Mouse (Mus musculus): ENCODE data around the gene Hibch. TPM values are rescaled to one million over a fixed set of nuclear protein-coding genes. Genes with fewer than 3 reads are reported as not detected.
A peak's percentile ranks its signal among the peaks of the same experiment; 100 is the strongest.
"Not testable (repeated sequence)": the region's sequence is repeated elsewhere in the genome, so short reads cannot be mapped to it uniquely, and the experiment has no call there.

The Hibch gene
- polyA plus RNA-seq, 1 experiment from 2014 or later, result 24.0 TPM

GRCm38 (mm10) chr1:52816910-52817812 is 27.6 kb upstream of the Hibch start, which contains the start of gene Inpp1:
TSS of gene Inpp1 (minus strand) at chr1:52817688.
- H3K27me3 ChIP-seq, result no peaks in the 10 kb centered on the region
- peak; percentile 75 for ATAC-seq (ENCODE audit: insufficient number of reproducible peaks, insufficient read depth, low FRiP score, low TSS enrichment, low read depth)

DNA sequence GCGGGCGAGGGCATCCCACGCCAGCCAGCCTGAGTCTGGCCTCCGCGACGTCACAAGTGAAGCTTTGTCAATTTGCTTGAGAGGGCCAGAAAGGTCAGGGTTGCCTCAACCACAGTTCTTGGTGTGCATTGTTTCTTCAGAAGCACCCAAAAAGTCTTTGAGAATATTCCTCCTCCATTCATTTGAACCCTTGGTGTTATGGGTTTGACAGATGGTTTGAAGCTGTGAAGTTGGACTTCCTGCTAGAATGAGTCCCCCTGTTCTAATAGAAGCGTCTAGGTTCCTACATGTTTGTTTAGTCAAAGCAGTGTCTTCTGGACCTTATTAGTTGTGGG is 26.9 kb upstream of the Hibch start:
- Histone ChIP-seq H3K27me3 (no peaks in the 10 kb centered on the region), H3K9me3 (no peaks in the 10 kb centered on the region), H3K27ac (peak overlapping the region; percentile 81), H3K9ac (peak overlapping the region; percentile 90), H3K4me2 (peak overlapping the region; percentile 85), H3K4me1 (peaks cover 19% of the 10 kb centered on the region), H3K36me3 (no peaks in the 10 kb centered on the region), H3K4me3 (peak overlapping the region; percentile 75)
- no peak for ATAC-seq (ENCODE audit: insufficient number of reproducible peaks, insufficient read depth, low FRiP score, low TSS enrichment, low read depth)
- 5% methylated on average over 7 of the region's 7 CpGs for WGBS

More at GRCm38 (mm10) chr1:52816910-52817812, 27.6 kb upstream of the Hibch start, which contains the start of gene Inpp1:
- under 1% methylated on average over 59 of the region's 59 CpGs for WGBS
- no peaks in the 10 kb centered on the region for H3K9me3 ChIP-seq
- H3K4me3 ChIP-seq, result peak within 1 kb of the TSS; percentile 75
- peak within 1 kb of the TSS; percentile 81 for H3K27ac ChIP-seq
- H3K36me3 ChIP-seq, result no peaks in the 10 kb centered on the region
- H3K4me2 ChIP-seq, result peak within 1 kb of the TSS; percentile 85
- H3K4me1 ChIP-seq, result peaks cover 19% of the 10 kb centered on the region
- H3K9ac ChIP-seq, result peak within 1 kb of the TSS; percentile 90

DNA sequence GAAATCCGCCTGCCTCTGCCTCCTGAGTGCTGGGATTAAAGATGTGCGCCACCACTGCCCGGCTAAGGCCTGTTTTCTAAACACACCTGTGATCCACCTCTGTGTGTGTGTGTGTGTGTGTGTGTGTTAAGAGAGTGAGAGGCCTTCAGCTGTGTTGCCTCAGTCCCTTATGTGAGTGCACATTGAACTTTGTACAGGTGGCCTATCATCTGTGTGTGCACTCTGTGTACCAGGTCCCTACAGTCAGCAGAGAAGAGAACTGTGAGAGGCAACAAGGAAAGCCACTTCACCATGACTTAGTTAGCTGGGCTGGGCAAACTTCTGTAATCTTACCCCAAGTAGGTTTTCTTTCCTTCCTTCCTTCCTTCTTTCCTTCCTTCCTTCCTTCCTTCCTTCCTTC is 5.6 kb upstream of the Hibch start:
- no peak overlapping the region for H3K4me2 ChIP-seq
- H3K36me3 ChIP-seq, result no peaks in the 10 kb centered on the region
- no peaks in the 10 kb centered on the region for H3K9me3 ChIP-seq
- no peak overlapping the region for H3K9ac ChIP-seq
- no peak for ATAC-seq (ENCODE audit: insufficient number of reproducible peaks, insufficient read depth, low FRiP score, low TSS enrichment, low read depth)
- H3K4me1 ChIP-seq, result no peaks in the 10 kb centered on the region
- H3K4me3 ChIP-seq, result no peak overlapping the region
- no peak overlapping the region for H3K27ac ChIP-seq
- WGBS, result 90% methylated on average over 3 of the region's 3 CpGs
- H3K27me3 ChIP-seq, result no peaks in the 10 kb centered on the region

- no peak; the same call in 1 of the 2 replicates for ATAC-seq (ENCODE audit: insufficient number of reproducible peaks, insufficient read depth, low FRiP score, low TSS enrichment, low read depth)
- 0 out of 2 replicates have a peak, but pooled peaks cover 8% of the 10 kb centered on the region for H3K4me1 ChIP-seq
Measured at GRCm38 (mm10) chr1:52844354-52844753, 375 bp upstream of the Hibch start.

DNA sequence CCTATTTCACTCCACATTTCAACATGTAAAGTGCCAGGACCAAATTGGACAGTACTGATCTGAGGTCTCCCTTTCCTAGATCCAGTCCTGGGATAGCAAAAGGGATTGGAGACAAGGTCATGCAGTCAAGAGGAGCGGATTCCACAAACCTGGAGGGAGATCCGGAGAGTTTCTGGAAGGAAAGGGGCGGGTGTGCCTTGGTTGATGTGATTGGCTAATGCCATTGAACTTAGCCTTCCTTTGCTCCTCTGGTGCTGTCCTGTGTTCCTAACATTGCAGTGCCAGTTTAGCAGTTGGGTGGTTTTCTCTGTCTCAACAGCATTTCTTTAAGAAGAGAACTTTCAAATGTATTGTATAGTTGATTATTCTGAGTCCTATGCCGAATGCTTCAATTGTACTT is 1.8 kb downstream of the Hibch start:
- no peak for ATAC-seq (ENCODE audit: insufficient number of reproducible peaks, insufficient read depth, low FRiP score, low TSS enrichment, low read depth)
- Histone ChIP-seq H3K9me3 (no peaks in the 10 kb centered on the region), H3K27ac (no peak overlapping the region), H3K36me3 (no peaks in the 10 kb centered on the region), H3K4me1 (0 out of 2 replicates have a peak, but pooled peaks cover 8% of the 10 kb centered on the region), H3K27me3 (no peaks in the 10 kb centered on the region), H3K4me2 (no peak overlapping the region), H3K9ac (no peak overlapping the region), H3K4me3 (no peak overlapping the region)
- WGBS, result 93% methylated on average over 4 of the region's 4 CpGs

More at GRCm38 (mm10) chr1:52844354-52844753, 375 bp upstream of the Hibch start:
- Histone ChIP-seq H3K27me3 (no peaks in the 10 kb centered on the region), H3K9me3 (no peaks in the 10 kb centered on the region), H3K4me3 (peak overlapping the region; percentile 61), H3K4me2 (peak overlapping the region; percentile 76), H3K36me3 (no peaks in the 10 kb centered on the region), H3K9ac (no peak overlapping the region), H3K27ac (no peak overlapping the region)
- 22% methylated on average over 3 of the region's 3 CpGs for WGBS

DNA sequence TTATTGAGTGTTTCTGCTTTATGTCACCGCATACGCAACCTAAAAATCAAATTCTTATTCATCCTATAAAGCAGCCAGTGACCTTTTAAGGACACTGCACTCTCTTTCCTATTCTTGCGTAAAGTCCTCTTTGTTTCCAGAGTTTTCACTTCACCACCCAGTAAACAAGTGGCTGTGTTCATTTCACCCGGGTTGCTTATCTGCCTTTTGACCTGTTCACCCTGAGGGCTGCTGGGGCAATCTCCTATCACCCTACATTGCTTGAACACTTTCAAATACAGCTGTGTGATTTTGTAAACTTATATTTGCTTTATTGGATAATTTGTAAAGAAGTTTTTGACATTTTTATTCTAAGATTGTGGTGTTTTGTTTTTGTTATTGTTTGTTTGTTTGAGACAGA is 4.7 kb downstream of the Hibch start:
- no peaks in the 10 kb centered on the region for H3K27me3 ChIP-seq
- no peak overlapping the region for H3K9ac ChIP-seq
- no peaks in the 10 kb centered on the region for H3K9me3 ChIP-seq
- H3K4me1 ChIP-seq, result 0 out of 2 replicates have a peak, but pooled peaks cover 6% of the 10 kb centered on the region
- WGBS, result 67% methylated on average over 4 of the region's 4 CpGs
- ATAC-seq (ENCODE audit: insufficient number of reproducible peaks, insufficient read depth, low FRiP score, low TSS enrichment, low read depth), result no peak
- no peak overlapping the region for H3K4me3 ChIP-seq
- no peak overlapping the region for H3K27ac ChIP-seq
- H3K4me2 ChIP-seq, result no peak overlapping the region
- H3K36me3 ChIP-seq, result no peaks in the 10 kb centered on the region

GRCm38 (mm10) chr1:52854029-52854428 is 9.3 kb downstream of the Hibch start:
- H3K36me3 ChIP-seq; H3K9me3 ChIP-seq; H3K4me1 ChIP-seq; H3K9ac ChIP-seq; ATAC-seq (ENCODE audit: insufficient number of reproducible peaks, insufficient read depth, low FRiP score, low TSS enrichment, low read depth); H3K27me3 ChIP-seq; H3K4me3 ChIP-seq; H3K27ac ChIP-seq; H3K4me2 ChIP-seq: not testable (repeated sequence)
- 71% methylated on average over 1 of the region's 1 CpGs for WGBS

DNA sequence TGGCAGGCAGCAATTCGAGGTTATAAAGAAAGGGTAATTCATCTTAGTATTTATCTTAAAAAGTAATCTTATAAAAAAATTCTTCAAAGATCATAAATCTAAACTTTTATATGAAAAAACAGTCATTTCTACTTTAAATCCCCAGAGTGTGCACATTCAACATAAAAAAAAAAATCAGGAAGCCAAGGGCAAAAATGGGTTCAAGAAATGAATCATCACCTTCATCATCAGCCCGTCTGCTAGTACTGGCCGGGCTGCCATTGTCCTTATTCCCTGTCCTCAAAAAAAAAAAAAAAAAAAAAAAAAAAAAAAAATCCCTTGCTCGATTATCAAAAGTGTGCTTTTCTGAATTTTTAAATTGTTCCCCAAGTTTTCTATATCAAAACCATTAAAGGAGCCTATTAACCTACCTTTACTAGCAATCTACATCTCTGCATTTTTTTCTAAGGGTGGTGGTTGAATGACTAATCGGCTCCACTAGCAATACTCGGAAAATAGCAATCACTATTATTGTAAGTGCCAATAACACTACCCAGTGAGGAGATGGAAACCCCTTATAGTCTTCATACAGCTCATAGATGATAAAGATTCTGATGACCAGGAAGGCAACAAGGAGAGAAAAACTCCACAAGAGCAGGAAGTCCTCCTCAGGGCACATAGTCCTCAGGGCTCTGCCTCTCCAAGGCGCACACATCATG is 11.3 kb downstream of the Hibch start:
- no peak overlapping the region for H3K27ac ChIP-seq
- no peak overlapping the region for H3K9ac ChIP-seq
- no peaks in the 10 kb centered on the region for H3K27me3 ChIP-seq
- no peak overlapping the region for H3K4me2 ChIP-seq
- 89% methylated on average over 7 of the region's 7 CpGs for WGBS
- no peaks in the 10 kb centered on the region for H3K9me3 ChIP-seq
- no peak overlapping the region for H3K4me3 ChIP-seq
- peaks cover 13% of the 10 kb centered on the region; the same call in 1 of the 2 replicates for H3K36me3 ChIP-seq
- ATAC-seq (ENCODE audit: insufficient number of reproducible peaks, insufficient read depth, low FRiP score, low TSS enrichment, low read depth), result no peak
- no peaks in the 10 kb centered on the region for H3K4me1 ChIP-seq

GRCm38 (mm10) chr1:52864220-52864619 is 19.5 kb downstream of the Hibch start:
- no peak overlapping the region for H3K9ac ChIP-seq
- H3K9me3 ChIP-seq, result no peaks in the 10 kb centered on the region
- no peak overlapping the region for H3K4me3 ChIP-seq
- H3K27ac ChIP-seq, result no peak overlapping the region
- H3K27me3 ChIP-seq, result no peaks in the 10 kb centered on the region
- H3K36me3 ChIP-seq, result peaks cover 18% of the 10 kb centered on the region; the same call in 1 of the 2 replicates
- 88% methylated on average over 1 of the region's 1 CpGs for WGBS
- H3K4me1 ChIP-seq, result no peaks in the 10 kb centered on the region
- ATAC-seq (ENCODE audit: insufficient number of reproducible peaks, insufficient read depth, low FRiP score, low TSS enrichment, low read depth), result no peak
- no peak overlapping the region for H3K4me2 ChIP-seq

DNA sequence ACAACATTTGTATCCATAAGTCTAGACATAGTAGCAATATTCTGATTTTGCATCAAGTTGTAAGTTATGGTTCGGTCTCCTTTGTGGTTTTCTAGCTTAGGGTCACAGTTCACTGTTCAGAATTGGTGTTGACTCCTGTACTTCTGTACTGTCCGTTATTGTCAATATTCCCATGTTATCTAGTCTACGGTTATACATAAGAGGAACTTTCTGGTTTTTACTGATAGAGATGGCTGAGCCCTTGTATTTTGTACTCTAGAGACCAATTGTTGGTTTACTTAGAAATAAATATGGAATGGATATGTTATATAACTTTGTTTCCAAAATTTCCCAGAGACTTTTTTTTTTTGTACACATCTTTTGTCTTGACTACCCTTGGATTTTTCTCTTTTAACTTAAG is 21.3 kb downstream of the Hibch start:
- 96% methylated on average over 3 of the region's 3 CpGs for WGBS
- Histone ChIP-seq H3K4me1 (no peaks in the 10 kb centered on the region), H3K9me3 (no peaks in the 10 kb centered on the region), H3K27ac (no peak overlapping the region), H3K36me3 (0 out of 2 replicates have a peak, but pooled peaks cover 5% of the 10 kb centered on the region), H3K27me3 (no peaks in the 10 kb centered on the region), H3K4me2 (no peak overlapping the region), H3K4me3 (no peak overlapping the region), H3K9ac (no peak overlapping the region)
- ATAC-seq (ENCODE audit: insufficient number of reproducible peaks, insufficient read depth, low FRiP score, low TSS enrichment, low read depth), result no peak

DNA sequence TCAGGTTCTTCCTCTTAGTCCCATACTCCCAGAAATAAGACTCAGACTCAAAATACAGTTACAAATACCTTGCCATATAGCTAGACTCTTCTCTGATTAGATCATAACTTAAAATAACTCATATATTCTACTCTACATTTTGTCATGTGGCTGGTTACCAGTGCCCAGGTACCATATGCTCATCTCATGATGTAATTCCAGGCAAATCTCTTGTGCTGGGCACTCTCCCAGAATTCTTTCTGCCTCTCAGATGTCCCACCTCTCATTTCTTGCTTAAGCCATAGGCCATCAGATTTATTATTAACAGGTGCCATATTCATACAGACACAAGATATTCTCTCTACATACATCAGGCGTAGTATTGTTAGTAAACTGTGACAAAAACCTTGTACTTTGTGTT is 23.1 kb downstream of the Hibch start:
- Histone ChIP-seq H3K36me3 (peaks cover 9% of the 10 kb centered on the region; the same call in 1 of the 2 replicates), H3K27ac (no peak overlapping the region), H3K27me3 (no peaks in the 10 kb centered on the region), H3K4me2 (no peak overlapping the region), H3K9me3 (no peaks in the 10 kb centered on the region), H3K4me3 (no peak overlapping the region), H3K9ac (no peak overlapping the region), H3K4me1 (no peaks in the 10 kb centered on the region)
- 90% methylated on average over 1 of the region's 1 CpGs for WGBS
- no peak for ATAC-seq (ENCODE audit: insufficient number of reproducible peaks, insufficient read depth, low FRiP score, low TSS enrichment, low read depth)

All from embryonic facial prominence, embryonic 13.5 days (tissue).